Mouse (Mus musculus) heart, embryonic 15.5 days (tissue): ENCODE results near the gene 1700061G19Rik. TPM values are rescaled to one million over a fixed set of nuclear protein-coding genes. Genes with fewer than 3 reads are reported as not detected.

Experiments
- ATAC-seq: fragments of 200-750 bp; cut with Nextera tagmentation; replicated peaks from 2 replicates; pipeline ENCODE4 v1.8.0; 2017; ENCODE audit warnings: low read depth, moderate TSS enrichment; ENCODE audit not compliant: insufficient number of reproducible peaks, insufficient read depth, low FRiP score
- H3K27ac ChIP-seq: fragments of 300-500 bp; sonication (generic); 2 replicates; pipeline ENCODE4 v1.5.1; 2015; ENCODE audit warnings: mild to moderate bottlenecking, inconsistent platforms
- H3K27me3 ChIP-seq: fragments of 300-500 bp; sonication (generic); 2 replicates; pipeline ENCODE4 v1.6.1; 2015; ENCODE audit warnings: inconsistent platforms
- H3K36me3 ChIP-seq: fragments of 300-500 bp; sonication (generic); 2 replicates; pipeline ENCODE4 v1.6.1; 2015; ENCODE audit warnings: mild to moderate bottlenecking, inconsistent platforms
- H3K4me1 ChIP-seq: fragments of 300-500 bp; sonication (generic); replicated peaks from 2 replicates; pipeline ENCODE4 v1.6.1; 2015; ENCODE audit warnings: inconsistent platforms
- H3K4me2 ChIP-seq: fragments of 300-500 bp; sonication (generic); 2 replicates; pipeline ENCODE4 v1.6.1; 2015; ENCODE audit warnings: inconsistent platforms, mild to moderate bottlenecking, moderate library complexity
- H3K4me3 ChIP-seq: fragments of 300-500 bp; sonication (generic); 2 replicates; pipeline ENCODE4 v1.5.1; 2015; ENCODE audit warnings: mild to moderate bottlenecking, inconsistent platforms
- H3K9ac ChIP-seq: fragments of 300-500 bp; sonication (generic); 2 replicates; pipeline ENCODE4 v1.6.1; 2015; ENCODE audit warnings: mild to moderate bottlenecking, inconsistent platforms
- H3K9me3 ChIP-seq: fragments of 300-500 bp; sonication (generic); replicated peaks from 2 replicates; pipeline ENCODE4 v1.6.1; 2016; ENCODE audit warnings: inconsistent platforms
- WGBS: fragments of 180-500 bp; shearing (Covaris S2); methylation state at CpG from one replicate; pipeline ENCODE4 v1.1.7; 2015; ENCODE audit warnings: mixed read lengths; 5-methylcytosine and 5-hydroxymethylcytosine counted together
- polyA plus RNA-seq: library from polyadenylated mRNA; unstranded; fragments of >200 nt; fragmentation: Nextera tagmentation; extraction: Ambion mirVana; gene quantifications from 2 replicates; pipeline ENCODE4 v1.2.1, GENCODE M21; 2015

The 1700061G19Rik gene
- polyA plus RNA-seq, 1 experiment from 2014 or later: 0.43 TPM

DNA sequence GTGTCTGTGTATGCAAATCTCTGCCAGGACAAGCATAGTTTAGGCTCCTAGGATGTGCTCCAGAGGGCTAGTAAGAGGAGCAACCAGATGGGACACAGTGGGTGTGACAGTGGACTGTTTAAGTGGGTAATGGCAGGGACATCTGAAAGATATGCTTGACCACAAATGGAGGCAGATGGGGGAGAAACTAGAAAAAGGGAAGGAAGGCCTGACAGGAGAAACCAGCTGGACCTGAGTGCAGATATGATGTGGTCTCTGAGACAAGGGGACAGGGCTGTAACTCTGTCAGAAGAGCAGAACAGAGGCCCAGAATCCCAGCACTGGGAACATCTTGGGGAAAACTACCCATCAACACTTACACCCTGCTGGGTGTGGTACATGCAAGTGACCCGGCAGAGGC is 54.3 kb downstream of the 1700061G19Rik start:
- Histone ChIP-seq H3K9me3 (no peaks in the 10 kb centered on the region), H3K27me3 (no peaks in the 10 kb centered on the region), H3K9ac (no peak overlapping the region), H3K36me3 (peaks cover 4% of the 10 kb centered on the region; the same call in 1 of the 2 replicates), H3K4me1 (peaks cover 39% of the 10 kb centered on the region), H3K4me3 (no peak overlapping the region), H3K27ac (0 out of 2 replicates have a peak overlapping the region, but pooled peaks have one; percentile 12), H3K4me2 (no peak overlapping the region)
- WGBS: 67% methylated on average over 1 of the region's 1 CpGs
- no peak for ATAC-seq

DNA sequence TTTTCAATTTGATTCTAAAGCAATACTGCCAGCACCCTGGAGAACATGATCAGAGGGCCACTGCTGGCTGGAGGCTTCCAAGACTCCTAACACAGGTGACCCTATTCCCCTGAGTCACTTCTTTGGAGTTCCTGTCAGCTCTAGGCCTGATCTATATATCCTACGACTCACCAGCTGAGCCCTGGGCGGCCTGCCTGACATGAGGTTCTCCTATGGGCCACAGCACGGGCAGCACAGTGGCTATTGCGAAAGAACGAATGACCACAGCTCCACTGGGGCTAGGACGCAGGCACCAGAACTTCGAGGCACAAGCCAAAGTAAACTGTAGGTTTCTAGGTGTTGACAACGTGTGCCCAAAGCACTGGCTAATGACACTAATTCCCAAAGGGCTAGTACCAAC is 54.7 kb downstream of the 1700061G19Rik start:
- no peaks in the 10 kb centered on the region for H3K9me3 ChIP-seq
- H3K4me3 ChIP-seq: no peak overlapping the region
- peaks cover 42% of the 10 kb centered on the region for H3K4me1 ChIP-seq
- no peak overlapping the region for H3K9ac ChIP-seq
- WGBS: 78% methylated on average over 8 of the region's 8 CpGs
- no peak for ATAC-seq
- H3K27ac ChIP-seq: no peak overlapping the region
- no peak overlapping the region for H3K4me2 ChIP-seq
- no peaks in the 10 kb centered on the region for H3K27me3 ChIP-seq
- no peaks in the 10 kb centered on the region; the same call in 1 of the 2 replicates for H3K36me3 ChIP-seq

DNA sequence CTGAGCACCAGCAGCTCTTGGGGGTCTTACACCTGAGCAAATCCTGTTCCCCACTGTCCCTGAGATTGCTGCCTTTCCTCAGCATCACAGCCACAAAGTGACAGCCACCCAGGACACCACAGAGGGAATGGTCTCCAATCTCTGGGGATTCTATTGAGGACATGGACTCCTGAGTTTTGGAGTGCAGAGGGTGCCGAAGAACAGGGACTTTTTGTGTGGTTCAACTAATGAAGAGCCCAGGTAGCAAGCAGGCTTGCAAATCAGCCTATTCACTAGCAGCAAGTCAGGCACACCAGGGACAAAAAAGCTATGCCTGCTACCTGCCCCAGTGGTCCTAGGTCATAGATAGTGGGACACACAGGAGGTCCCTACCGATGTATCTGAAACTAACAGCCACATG is 58.1 kb downstream of the 1700061G19Rik start:
- Histone ChIP-seq H3K27ac (no peak overlapping the region), H3K9ac (no peak overlapping the region), H3K27me3 (no peaks in the 10 kb centered on the region), H3K4me1 (peaks cover 45% of the 10 kb centered on the region), H3K36me3 (no peaks in the 10 kb centered on the region), H3K4me3 (no peak overlapping the region), H3K9me3 (no peaks in the 10 kb centered on the region), H3K4me2 (peak overlapping the region; percentile 93; the same call in 1 of the 2 replicates)
- WGBS: 89% methylated on average over 2 of the region's 2 CpGs
- ATAC-seq: no peak

DNA sequence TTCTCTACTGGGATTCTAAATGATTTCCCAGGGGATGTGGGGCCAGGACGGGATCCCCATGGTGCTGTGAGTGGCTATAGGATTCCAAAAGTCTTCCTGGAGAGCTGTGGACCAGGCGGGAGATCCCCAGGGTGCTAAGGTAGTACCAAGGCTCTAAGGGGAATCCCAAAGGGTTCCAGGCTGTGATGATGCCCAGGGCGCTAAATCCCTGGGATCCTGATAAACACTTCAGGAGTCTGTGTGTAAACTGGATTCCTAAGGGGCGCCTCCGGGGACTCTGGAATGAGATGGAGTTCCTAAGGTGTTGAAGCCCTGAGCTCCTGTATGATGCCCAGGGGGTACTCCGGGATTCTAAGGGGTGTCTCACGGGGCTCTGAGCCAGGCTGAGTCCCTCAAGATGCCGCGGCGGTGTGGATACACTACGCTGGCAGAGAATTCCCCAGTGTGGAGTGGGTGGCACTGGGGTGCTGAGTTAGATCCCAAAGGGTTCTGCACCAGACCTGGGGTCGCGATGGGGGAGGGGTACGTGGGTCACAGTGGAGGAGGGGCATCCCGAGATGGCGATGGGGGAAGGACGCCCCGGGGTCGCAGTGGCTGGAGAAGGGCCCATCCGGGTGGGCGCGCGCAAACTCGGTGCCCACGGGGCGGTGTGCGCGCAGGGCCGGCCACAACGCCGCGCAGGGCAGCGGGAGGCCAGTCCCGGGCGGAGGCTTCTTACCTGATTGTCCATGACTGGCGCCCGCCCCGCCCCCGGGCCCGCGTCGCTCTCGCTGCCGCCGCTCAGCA is 59.5 kb downstream of the 1700061G19Rik start:
- Histone ChIP-seq H3K9ac (peak overlapping the region; percentile 94), H3K36me3 (no peaks in the 10 kb centered on the region), H3K4me2 (peak overlapping the region; percentile 93), H3K27me3 (no peaks in the 10 kb centered on the region), H3K4me1 (peaks cover 32% of the 10 kb centered on the region), H3K27ac (peak overlapping the region; percentile 77), H3K9me3 (no peaks in the 10 kb centered on the region), H3K4me3 (peak overlapping the region; percentile 96)
- 2% methylated on average over 41 of the region's 45 CpGs for WGBS
- ATAC-seq: peak; percentile 58

DNA sequence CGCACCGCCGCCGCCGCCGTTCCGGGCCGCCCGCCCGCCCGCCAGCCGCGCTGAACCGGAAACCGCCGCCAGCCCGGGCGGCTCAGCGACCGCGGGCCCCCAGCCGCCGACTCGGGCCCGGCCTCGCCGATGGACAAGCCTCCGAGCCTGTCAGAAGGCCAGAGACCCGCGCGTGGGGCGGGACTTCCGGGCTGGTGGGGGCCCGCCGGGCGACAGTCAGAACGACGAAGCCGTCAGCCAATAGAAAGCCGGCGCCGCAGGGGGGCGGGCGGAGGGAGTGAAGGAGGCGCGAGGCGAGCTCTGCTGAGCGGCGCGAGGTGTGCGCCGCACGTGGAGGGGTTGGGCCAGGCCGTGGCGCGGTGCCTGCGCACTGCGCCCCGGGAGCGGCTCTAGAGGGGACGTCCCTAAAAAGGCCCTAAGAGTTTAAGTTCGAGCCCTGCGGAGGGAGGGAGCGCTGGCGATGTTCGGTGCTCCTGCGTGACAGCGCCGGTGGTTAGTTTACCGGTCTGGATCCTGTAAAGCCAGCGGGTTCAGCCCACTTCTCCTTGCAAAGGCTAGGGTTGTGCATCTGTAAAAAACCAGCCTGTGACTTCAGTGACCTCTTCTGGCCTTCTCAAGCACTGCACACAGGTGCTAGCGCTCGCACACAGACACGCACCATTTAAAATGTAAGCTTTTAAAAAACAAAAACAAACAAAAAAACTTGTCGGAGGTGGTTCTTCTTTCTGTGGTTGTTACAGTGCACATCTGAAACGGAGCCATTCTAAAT is 60.3 kb downstream of the 1700061G19Rik start, which contains the start of gene Mllt1:
Gene Mllt1, minus strand, starts transcription at position 53 of the 769 bp plus-strand sequence.
- H3K4me1 ChIP-seq: peaks cover 27% of the 10 kb centered on the region
- peak; percentile 98 for ATAC-seq
- H3K36me3 ChIP-seq: no peaks in the 10 kb centered on the region
- peak within 1 kb of the TSS; percentile 96 for H3K4me3 ChIP-seq
- H3K9me3 ChIP-seq: no peaks in the 10 kb centered on the region
- H3K27ac ChIP-seq: peak within 1 kb of the TSS; percentile 77
- 3% methylated on average over 63 of the region's 76 CpGs for WGBS
- peak within 1 kb of the TSS; percentile 94 for H3K9ac ChIP-seq
- H3K4me2 ChIP-seq: peak within 1 kb of the TSS; percentile 93
- H3K27me3 ChIP-seq: no peaks in the 10 kb centered on the region

DNA sequence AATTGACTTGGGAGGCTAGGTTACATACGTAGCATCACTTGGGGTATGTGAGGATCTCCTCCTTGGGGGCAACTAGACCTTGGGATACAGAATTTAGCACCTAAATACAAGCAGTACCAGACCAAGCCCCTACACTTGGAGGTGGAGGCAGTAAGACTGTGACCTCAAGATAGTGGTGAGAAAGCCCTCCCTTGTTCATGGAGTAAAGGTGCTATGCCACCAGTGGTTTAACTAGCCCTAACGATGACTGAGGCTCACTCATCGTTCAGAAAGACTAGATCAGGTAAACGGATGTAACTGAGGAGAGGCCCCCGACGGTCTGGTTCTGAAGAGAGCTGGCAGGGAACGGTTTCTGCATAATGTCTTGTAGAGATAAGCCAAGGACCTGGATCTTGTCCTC is 61.5 kb downstream of the 1700061G19Rik start:
- Histone ChIP-seq H3K9ac (no peak overlapping the region), H3K27ac (no peak overlapping the region), H3K27me3 (no peaks in the 10 kb centered on the region), H3K9me3 (no peaks in the 10 kb centered on the region), H3K36me3 (no peaks in the 10 kb centered on the region), H3K4me1 (peaks cover 27% of the 10 kb centered on the region), H3K4me3 (no peak overlapping the region), H3K4me2 (no peak overlapping the region)
- 85% methylated on average over 7 of the region's 7 CpGs for WGBS
- no peak for ATAC-seq

Other genes starting within 250 kb of the 1700061G19Rik start
- gene Lonp1, start 248.6 kb upstream of the 1700061G19Rik start, polyA plus RNA-seq: 46.4 and 57.4 TPM in 2 replicates
- gene Catsperd, start 247.3 kb upstream of the 1700061G19Rik start, polyA plus RNA-seq: 0.09 and 0.13 TPM in 2 replicates
- gene Ranbp3, start 202.2 kb upstream of the 1700061G19Rik start, polyA plus RNA-seq: 51.9 and 65.2 TPM in 2 replicates
- 912 and 1,025 TPM in 2 replicates for gene Ndufa11, start 157.7 kb upstream of the 1700061G19Rik start, polyA plus RNA-seq
- 11.6 and 16.5 TPM in 2 replicates for gene Vmac, start 157.5 kb upstream of the 1700061G19Rik start, polyA plus RNA-seq
- gene Nrtn, start 117.9 kb upstream of the 1700061G19Rik start, polyA plus RNA-seq: 19.8 and 25.7 TPM in 2 replicates
- 28.3 and 37.6 TPM in 2 replicates for gene Dus3l, start 110.7 kb upstream of the 1700061G19Rik start, polyA plus RNA-seq
- gene Prr22, start 105.2 kb upstream of the 1700061G19Rik start, polyA plus RNA-seq: 0.92 and 1.1 TPM in 2 replicates
- gene Rfx2, start 44.5 kb upstream of the 1700061G19Rik start, polyA plus RNA-seq: 4.8 and 6.3 TPM in 2 replicates
- not detected in 2 replicates for gene Acsbg2, start 1.0 kb upstream of the 1700061G19Rik start, polyA plus RNA-seq
- 25.8 and 35.3 TPM in 2 replicates for gene Mllt1, start 59.9 kb downstream of the 1700061G19Rik start, polyA plus RNA-seq
- 0.08 TPM in 1 of 2 replicates, not detected in the other for gene Acer1, start 106.6 kb downstream of the 1700061G19Rik start, polyA plus RNA-seq
- 103 and 114 TPM in 2 replicates for gene Clpp, start 114.8 kb downstream of the 1700061G19Rik start, polyA plus RNA-seq
- gene Alkbh7, start 121.9 kb downstream of the 1700061G19Rik start, polyA plus RNA-seq: 52.1 and 52.4 TPM in 2 replicates
- 0.33 TPM in 1 of 2 replicates, not detected in the other for gene Pspn, start 124.5 kb downstream of the 1700061G19Rik start, polyA plus RNA-seq
- 33.7 and 41.1 TPM in 2 replicates for gene Gtf2f1, start 135.8 kb downstream of the 1700061G19Rik start, polyA plus RNA-seq
- gene Gm17949, start 136.0 kb downstream of the 1700061G19Rik start, polyA plus RNA-seq: 0.23 and 0.48 TPM in 2 replicates
- gene Khsrp, start 156.0 kb downstream of the 1700061G19Rik start, polyA plus RNA-seq: 23.3 and 29.3 TPM in 2 replicates
- gene Slc25a41, start 166.2 kb downstream of the 1700061G19Rik start, polyA plus RNA-seq: not detected in 2 replicates
- gene Crb3, start 183.6 kb downstream of the 1700061G19Rik start, polyA plus RNA-seq: 0.92 and 2.5 TPM in 2 replicates
- 14.7 and 18.3 TPM in 2 replicates for gene Slc25a23, start 184.4 kb downstream of the 1700061G19Rik start, polyA plus RNA-seq
- 0.64 and 3.7 TPM in 2 replicates for gene Dennd1c, start 203.0 kb downstream of the 1700061G19Rik start, polyA plus RNA-seq
- 5.6 and 12.8 TPM in 2 replicates for gene Tubb4a, start 212.3 kb downstream of the 1700061G19Rik start, polyA plus RNA-seq
- 2.6 and 3.0 TPM in 2 replicates for gene Tnfsf9, start 229.8 kb downstream of the 1700061G19Rik start, polyA plus RNA-seq